Mouse (Mus musculus) kidney, adult 9 months (tissue): ENCODE measurements around the gene Ahr.
A peak's percentile ranks its signal among the peaks of the same experiment; 100 is the strongest.

Experiments used
- DNase-seq: peaks from one replicate; pipeline ENCODE4 v3.0.0; 2022

The Ahr gene

DNA sequence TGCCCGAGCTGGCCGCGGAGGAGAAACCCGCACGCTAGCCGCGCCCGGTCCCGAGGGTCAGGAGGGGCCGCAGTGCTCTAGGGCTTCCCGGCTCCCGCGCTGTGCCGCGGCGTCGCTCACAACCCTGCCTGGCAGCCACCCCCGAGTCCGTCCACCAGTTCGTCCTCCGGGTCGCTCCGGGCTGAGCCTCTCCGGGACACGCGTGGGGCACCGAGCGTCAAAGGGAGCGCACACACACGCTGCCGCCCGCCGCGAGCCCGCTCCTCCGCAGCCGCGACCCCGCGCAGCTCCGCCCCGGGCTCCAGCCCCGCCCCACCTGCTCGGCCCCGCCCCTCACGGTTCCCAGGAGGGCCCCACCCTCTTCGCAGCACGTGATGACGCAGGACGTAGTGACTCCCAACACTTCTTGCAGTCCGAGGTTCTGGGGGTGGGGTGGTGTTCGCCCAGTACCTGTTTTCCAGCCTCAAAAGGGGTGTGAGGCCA lies at the start of gene Ahr:
Gene Ahr (minus strand): TSS at position 285 of the 483 bp plus-strand sequence.
- DNase-seq: peak; percentile 86

DNA sequence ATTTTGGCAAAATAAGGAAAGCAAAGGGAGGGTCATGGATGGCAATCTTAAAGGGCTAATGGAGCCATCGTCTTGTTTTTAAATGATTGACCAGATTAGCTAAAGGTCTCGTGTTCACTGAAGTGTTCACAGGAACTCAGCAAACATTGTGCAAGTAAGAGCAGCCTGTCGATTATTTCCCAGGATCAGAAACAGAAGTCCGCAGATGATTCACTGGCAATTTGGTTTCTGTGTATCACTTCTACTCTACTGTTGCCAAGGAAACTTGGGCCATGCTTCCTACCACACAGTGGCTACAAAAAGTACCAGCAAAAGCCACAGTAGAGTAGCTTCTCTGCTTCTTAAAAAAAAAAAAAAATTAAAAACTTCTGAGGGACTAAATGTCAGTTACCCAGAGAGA lies 44.0 kb upstream of the Ahr start:
- peak; percentile 55 for DNase-seq

DNA sequence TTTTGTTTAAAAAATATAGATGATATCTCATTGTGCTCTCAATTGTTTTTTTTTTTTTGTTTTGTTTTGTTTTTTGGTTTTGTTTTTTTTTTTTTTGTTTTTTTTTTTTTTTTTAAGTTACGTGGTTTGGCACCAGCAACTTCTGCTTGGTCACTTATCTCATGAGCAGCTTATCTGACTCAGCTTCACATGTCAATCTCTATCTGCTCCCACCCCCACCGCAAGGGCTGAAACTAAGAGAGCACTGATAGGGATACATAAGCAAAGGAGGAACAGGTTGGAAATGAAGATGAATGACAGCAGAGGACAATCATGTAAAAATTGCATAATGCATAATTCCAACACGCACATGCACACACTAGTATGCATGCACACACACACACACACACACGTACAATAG lies 41.3 kb upstream of the Ahr start:
- no peak for DNase-seq

DNA sequence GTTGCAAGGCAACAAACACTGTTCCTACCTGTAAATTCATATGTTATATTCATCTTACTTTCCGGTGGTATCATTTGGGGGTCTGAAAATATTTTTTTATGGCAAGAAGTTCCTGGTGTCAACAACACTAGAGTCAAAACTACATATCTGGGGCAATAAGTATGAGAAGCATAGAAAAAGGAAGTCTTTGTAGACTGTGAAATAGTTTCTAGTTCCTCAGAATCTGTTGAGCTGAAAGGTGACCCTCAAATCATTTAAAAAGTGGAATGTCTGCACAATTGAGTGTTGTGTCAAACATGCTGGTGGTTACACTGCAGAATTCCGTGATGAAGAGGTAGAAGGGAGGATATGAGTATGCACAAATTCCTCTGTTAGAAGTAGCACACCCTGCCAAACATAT lies 38.9 kb upstream of the Ahr start:
- DNase-seq: no peak

DNA sequence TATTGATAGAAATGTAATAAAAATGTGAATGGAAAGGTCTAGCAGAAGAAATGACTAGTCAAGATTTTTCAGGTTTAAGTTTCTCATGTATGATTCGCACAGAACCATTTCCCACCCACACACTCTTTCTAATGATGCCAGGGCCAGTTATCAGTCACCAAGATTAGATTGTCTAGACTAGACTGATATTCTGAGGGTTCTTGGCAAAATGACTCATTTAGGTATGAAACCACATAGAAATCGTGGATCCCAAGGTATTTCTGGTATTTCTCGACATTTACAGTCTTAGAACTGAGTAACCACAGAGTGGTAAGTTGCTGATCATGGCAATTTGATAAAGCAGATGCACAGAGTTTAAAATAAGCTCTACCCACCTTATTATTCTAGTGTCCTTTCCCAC lies 28.0 kb upstream of the Ahr start:
- no peak for DNase-seq

DNA sequence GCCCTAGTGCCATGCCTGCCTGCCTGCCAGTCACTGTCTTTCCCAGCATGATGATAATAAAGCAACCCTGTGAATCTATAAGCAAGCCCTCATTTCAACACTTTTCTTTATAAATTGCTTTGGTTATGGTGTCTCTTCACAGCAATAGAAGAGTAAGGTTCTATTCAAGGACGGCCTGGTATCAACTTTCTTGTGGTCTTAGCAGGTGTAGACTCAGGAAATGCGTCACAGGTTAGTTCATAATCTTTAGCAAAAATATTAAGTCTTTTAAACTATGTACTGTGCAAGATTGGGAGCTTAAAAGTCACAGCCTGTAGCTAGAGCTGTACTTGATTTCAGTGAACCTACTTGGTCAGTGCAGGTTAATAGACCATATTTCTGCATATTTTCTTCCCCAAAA lies 24.0 kb upstream of the Ahr start:
- no peak for DNase-seq

DNA sequence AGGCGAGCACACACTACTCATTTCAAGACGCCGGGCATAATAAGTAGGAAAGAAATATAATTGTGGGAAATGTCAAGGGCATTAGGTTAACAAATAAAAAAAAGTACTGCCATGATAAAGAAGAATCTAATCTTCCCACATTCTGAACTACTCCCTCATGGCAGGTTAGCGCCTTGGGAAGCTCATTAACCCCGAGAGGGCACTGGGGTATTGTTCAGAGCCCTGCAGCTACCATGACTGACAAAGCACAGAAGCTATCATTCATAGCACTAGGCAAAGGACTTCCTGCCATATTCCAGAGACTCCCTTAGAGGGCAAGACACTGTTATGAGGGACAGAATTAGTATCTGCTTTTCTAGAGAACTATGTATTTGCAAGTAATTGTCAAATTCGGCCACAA lies 21.1 kb upstream of the Ahr start:
- DNase-seq: no peak

DNA sequence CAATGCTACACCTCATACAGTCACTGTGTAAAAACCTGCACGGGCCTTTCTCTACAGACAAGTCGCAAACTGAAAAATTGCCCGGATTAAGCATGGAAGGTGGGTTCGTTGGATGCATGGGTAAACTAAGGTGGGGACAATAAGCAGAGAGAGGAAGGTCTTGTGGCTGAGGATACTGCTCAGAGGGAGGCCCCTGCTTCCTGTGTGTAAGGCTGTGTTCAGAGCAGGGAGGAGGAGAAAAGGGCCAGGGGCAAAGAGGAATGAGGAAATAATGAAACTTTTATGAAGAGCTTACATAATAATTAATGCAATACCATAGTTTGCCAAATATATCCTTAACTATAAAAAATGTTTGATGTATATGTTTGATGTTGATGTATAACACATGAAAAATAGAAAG lies 19.5 kb upstream of the Ahr start:
- no peak for DNase-seq

DNA sequence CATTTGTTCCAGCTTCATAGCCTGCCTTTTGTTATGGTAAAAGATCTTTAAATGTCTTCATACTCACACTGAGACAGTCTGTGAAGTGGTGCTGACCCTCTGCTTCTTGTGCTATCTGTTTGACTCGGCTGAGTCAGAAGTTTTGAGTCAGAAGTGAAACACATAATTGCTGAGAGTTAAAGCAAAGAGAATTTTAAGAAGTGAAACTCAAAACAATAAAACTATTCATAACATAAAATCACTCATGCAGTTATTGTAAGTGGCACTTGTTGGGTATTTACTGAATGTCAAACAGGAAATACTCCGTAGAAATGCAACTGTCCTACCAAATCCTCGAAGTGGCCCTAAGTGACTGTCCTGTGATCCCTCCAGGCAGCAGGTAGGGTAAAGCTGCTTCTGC lies 18.3 kb upstream of the Ahr start:
- no peak for DNase-seq

DNA sequence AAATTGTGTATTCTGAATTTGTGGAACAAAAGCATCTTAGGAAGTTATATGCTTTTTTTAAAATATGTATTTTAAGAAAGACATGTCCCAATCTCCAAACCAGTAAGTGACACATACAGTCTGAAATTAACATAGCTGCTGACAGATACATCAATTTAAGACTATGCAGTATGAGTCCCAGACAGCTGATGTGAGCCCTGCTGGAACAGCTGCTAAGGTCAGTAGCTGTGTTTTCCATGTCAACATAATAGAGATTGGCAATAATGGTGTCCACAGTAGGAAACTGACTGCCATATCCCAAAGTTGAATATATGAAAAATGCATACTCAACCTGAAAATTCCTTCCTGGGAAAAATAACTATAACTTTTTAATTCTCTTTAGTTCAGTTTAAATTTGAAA lies 15.5 kb upstream of the Ahr start:
- DNase-seq: no peak

DNA sequence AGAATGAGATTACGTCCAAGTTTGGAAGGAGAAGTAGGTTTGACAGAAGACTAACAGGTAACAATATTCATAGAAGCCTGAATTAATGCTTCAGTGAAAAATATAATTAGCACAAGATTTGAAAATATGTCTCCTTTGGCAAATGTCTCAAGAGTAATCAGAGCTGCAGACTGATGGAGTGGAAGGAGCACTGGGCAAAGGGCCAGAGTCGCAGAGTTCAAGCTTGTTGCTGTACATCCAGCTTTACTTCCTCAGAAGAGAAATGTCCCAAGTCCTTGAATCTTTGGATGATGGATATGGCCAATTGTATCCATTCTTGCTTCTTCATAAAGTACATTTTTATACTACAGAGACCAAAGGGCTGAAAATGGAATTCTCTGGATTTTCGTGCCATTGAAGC lies 8.0 kb upstream of the Ahr start:
- no peak for DNase-seq

DNA sequence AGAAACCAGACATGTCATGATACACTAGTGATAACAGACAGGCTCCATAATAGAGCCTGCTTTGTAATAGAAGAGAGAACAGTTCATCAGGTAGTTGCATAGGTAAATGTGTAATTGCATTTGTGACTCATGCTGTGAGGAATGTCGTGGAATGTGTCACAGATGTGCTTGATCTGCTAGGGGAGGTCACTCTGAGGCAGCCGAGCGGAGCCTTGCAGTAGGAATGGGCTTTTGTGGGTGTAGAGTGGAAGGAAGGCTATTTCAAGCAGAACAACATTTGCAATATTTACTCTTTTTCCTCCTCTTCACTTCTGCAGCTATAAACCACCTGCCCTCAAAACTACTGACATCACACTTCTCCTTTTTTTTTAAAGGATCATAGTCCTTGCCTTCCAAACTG lies 4.0 kb upstream of the Ahr start:
- DNase-seq: no peak

DNA sequence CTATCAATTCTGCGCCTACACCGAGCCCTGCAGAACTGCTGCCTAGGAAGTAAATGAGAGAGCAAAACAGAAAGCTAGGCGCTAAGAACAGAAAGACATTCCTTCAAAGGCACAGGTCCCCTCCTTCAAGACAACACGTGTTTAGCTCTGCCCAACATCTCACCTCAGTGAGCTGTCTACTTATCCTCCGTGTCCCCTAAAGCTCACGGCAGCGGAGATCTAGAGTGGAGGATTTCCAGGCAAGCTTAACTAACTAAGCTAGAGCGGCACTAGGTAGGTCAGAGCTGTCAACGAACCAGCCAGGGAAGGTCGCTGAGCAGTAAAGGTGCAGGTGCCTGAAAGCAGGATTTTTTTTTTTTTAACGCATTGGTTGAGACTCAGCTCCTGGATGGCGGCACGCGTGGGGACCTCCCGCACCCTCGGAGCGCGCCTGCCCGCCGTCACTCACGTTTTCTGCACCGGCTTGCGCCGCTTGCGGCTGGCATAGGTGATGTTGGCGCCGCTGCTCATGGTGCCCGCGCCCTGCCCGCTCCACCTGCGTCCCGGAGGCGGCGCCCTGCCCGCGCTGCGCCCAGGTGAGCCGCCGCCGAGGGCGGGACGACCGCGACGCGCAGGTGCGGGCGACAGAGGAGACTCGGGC lies 604 bp downstream of the Ahr start:
- peak; percentile 45 for DNase-seq

DNA sequence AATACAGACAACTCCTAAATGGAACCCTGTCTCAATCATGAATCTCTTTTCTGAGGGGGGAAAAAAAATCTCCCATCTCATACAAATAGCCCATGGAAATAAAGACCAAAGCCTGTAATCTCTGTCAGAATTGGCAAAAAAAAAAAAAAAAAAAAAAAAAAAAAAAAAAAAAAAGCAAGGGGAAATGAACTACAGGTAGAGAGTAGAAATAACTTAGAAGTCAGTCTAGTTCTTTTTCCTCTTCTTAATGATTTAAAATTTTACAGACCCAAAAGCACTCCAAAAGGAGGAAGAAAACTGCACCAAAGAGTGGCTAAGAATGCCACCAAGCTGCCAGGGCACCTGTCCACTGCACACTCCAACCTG lies 1.1 kb downstream of the Ahr start:
- no peak for DNase-seq

DNA sequence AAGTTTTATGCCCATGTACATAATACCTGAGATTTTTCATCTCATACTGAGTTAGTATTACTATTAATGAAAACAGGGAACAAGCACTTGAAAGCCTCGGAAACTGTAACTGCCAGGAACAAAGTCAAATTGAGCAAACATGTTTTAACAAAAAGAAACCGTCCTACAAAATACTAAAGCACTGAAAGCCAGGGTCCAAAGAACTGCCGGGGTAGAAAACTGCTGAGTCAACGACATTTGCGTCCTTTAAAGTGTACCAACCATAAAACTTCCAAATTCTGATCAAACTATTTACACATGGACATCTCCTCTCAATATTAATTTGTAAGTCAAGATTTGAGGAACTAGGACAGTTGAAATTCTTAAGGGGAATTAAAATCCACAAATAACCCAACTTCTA lies 1.7 kb downstream of the Ahr start:
- no peak for DNase-seq

DNA sequence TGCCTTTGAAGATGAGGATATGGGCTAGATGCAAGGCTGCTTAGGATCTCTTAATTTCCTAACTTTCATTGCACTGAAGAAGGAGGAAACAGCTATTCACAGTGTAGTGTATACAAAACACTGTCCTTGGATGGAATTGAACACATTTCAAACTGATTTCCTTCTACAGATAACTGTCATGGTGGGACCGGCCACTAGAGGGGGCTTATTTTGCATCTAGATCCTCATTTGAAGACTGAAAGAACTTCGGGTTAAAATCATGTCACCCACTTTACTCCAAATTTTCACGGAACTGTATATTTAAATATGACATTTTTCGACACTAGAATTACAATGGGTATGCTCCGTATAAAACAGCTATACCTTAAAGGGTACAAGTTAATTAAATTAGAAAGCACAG lies 2.7 kb downstream of the Ahr start:
- DNase-seq: peak; percentile 81

DNA sequence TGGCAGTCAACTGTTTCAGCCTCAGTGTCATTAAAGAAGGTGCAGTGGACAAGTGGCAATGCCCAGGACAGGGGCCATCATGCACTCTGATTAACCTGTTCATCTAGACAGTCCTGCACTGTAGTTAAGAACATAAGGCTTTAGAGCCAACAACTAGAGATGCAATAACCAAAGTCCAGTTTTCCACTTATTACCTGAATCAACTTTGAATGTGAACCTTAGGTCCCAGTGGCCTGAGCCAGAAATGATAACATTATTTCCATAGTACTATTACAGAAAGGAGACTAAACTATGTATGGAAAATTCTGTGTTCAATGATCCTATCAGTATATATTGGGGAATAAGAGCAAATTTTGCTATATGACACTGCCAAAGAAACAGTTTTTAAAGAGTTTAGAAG lies 4.3 kb downstream of the Ahr start:
- no peak for DNase-seq

DNA sequence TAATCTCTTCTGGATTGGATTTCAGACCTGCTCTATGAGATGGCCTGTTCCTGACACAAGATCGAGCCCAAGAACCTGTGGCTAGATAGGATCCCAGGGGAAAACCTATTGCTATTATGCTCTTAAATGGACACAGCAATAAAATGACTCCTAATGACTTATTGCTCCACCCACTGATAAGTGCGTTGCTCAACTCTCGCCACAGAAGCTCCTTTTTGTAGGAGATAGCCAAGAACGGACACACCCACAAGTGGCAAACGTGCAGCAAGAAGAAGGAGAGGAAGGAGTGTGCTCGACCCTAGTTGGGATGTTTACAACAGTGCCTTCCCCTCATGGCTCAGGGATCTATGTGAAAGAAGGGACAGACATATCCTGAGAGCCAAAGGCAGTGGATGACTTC lies 7.4 kb downstream of the Ahr start:
- DNase-seq: no peak

DNA sequence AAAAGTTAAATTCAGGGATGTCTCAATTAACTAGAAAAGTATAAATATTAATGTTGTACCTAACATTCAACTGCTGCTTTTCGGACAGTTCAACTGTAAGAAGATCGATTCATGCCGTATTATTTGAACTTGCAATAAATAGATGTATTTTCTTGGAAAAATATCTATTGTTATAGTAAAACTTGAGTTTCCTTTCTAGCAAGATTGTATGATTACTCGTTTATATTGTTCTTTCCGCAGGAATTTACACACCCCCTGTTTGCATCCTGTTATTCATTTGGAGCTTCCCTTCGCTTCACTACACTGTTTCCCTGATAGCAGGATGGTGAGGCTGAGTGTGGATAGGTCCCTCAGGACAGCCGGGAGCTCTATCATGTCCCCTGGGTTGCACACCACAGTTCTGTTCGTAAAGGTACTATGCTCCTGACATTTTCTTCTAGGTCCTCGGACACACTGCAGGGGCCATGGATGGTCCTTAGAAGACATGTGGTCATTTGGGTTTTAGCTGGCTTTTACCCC lies 12.2 kb downstream of the Ahr start:
- peak; percentile 39 for DNase-seq

DNA sequence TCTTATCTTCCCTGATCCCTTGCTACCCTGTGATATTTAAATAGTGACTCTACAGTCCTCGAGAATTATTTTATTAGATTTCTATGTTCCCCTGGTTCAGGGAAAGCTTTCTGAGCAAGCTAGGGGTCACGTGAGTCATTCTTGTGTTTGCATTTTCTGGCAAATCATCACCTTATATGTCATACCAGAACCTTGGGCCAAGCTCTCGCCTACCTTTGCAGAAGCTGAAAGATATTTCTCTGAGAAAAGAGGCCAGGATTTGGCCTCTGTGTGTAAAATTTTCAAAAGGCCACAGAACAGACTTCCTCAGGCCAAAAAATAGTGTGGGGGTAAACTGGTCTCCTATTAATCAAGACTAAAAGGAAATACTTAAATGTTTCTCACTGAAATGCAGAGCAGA lies 19.2 kb downstream of the Ahr start:
- DNase-seq: no peak

DNA sequence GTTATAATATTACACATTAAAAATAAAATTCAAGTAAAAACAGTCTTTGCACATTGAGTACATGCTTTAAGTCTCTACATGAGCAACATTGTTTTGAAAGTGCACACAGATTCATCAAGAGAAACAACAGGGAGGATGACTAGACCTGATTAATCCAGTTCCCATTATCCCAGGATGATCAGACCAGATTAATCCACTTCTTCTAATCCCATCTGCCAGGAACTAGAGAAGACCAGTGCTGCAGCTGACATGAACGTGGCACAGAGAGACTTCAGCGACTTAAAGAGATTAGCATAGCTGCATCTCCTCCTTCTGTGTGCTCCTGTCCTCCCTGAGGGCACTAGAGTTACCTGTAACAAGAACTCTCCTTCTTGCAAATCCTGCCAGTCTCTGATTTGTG lies 20.2 kb downstream of the Ahr start:
- DNase-seq: no peak

DNA sequence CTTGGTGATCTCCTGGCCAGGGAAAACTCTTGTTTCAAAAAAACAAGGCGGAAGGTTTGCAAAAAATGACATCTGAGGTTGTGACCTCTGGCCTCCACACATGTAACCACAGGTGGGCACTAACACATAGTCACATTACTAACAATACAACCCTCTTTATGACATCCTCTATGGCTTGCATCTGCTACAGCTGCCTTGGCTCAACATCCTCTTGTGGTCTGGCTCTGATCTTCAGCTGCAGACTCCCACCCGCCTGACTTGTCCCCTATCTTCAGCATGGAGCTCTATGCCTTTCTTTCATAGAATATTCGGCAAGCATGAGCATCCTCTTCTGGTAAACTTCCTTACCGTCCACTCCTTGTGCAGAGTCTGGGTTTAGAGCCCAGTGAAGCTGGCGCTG lies 24.1 kb downstream of the Ahr start:
- no peak for DNase-seq

DNA sequence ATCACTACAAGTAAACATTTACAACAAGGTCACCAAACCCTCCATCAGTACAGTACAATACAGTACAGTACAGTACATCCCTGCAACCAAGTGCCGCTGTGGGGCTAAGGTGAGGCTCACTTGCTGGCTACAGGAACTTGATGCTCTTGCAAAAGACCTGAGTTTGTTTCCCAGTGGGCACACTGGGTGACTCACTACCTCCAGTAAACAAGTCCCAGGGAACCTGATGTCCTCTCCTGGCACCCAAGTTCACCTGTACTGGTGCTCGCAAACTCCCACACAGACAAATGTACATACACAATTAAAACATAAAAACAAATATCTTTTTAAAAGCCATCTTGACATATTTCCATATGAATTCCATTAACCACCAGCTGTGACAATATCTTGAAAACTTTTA lies 28.5 kb downstream of the Ahr start:
- no peak for DNase-seq

DNA sequence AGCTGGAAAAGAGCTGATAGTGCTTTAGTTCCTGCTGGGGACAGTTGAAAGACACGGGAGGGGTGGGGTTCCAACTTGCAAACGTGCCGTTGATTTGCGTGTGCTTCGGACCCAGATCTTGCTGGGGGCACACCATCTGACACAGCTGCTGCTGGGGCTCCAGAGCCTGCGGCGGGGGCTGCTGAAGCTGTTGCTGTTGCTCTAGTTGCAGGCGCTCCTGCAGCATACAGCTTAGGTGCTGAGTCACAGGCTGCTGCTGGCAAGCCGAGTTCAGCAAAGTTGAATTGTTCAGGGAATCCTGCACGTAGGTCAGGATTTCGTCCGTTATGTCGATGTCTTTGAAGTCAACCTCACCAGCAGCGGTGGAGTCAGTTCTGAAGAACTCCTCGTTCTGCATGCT lies 30.8 kb downstream of the Ahr start:
- no peak for DNase-seq

DNA sequence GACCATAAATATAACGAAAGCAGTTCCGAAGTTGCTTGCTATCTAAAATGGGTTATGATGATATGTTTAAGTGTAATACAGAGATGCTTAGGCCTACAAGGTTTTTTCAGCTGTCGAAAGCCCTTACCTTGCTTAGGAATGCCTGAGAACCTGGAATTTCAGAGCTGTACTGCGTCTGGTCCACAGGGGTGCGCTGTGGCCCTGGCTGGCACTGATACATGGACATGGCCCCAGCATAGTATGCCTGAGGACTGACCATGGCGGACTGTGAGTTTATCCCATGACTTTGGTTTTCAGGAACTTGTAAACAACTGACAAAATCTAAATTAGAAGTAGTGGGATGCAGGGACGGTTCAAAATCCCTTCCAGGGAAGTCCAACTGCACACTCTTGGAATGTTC lies 31.3 kb downstream of the Ahr start:
- DNase-seq: no peak

DNA sequence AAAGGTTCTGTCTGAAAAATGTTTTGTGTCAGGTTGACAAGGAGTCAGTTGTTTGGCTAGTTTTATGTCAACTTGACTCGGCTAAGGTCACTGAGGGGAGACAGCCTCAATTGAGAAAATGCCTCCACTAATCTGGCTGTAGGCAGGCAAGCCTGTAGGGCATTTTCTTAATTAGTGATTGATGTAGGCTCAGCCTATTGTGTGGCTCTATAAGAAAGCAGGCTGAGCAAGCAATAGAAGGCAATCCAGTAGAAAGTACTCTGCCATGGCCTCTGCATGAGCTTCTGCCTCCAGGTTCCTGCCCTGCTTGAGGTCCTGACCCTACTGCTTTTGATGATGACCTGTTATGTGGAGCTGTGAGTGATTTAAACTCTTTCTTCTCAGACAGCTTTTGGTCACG lies 33.4 kb downstream of the Ahr start:
- DNase-seq: no peak
